Mouse (Mus musculus) left cerebral cortex, adult 2 months (tissue): ENCODE data around the gene Pitpnm2. TPM values are rescaled to one million over a fixed set of nuclear protein-coding genes. Genes with fewer than 3 reads are reported as not detected.

Experiments used
- DNase-seq, 2 experiments: peaks; one replicate each; pipeline ENCODE4 v3.0.0; 2021 to 2022; ENCODE audit warnings: low spot score in 2 of 2, mixed read lengths in 1 of 2; ENCODE audit errors: extremely low spot score in 1 of 2
- H3K27ac ChIP-seq: fragments of 200-600 bp; 2 replicates; pipeline ENCODE4 v1.8.1; 2022
- H3K4me3 ChIP-seq: fragments of 200-600 bp; 2 replicates; pipeline ENCODE4 v1.8.1; 2022
- CTCF ChIP-seq: fragments of 200-600 bp; IDR thresholded peaks from 2 replicates; pipeline ENCODE4 v1.8.1; 2022; ENCODE audit warnings: antibody characterized with exemption, mild to moderate bottlenecking, moderate library complexity
- intact Hi-C: fragments of 180-260 bp; cut with DNase I; formaldehyde crosslinking; loops from one replicate; pipeline ENCODE4 v1.15.1; 2025
- total RNA-seq, 2 experiments: library from RNA; stranded (reverse); gene quantifications; 2 replicates each; pipeline ENCODE4 v1.2.3; 2021

Gene Pitpnm2
- total RNA-seq, 2 experiments from 2014 or later: 317 to 336 TPM

DNA sequence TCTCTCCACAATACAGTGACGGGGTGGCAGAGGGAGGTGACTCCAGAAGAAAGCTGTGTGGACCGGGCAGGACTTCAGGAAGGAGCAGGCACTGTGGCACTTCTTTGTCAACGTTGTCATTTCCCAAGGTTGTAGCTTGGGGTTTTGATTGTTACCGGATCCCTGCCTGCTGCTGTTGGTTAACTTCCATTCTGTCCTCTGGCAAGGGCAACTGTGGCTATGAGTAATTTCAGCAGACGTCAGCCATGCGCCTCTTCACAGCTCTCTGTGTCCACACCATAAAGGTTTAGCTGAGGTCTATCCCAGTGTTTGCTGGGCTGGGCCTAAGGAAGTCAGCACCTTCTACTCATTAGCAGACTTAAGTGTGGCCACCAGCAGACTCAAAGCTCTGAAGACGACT lies 4.7 kb downstream of the Pitpnm2 start:
- intact Hi-C loops: no loop called here
- Histone ChIP-seq H3K27ac (no peak overlapping the region), H3K4me3 (no peak overlapping the region)
- TF ChIP-seq CTCF: no peak
- DNase-seq: no peak

DNA sequence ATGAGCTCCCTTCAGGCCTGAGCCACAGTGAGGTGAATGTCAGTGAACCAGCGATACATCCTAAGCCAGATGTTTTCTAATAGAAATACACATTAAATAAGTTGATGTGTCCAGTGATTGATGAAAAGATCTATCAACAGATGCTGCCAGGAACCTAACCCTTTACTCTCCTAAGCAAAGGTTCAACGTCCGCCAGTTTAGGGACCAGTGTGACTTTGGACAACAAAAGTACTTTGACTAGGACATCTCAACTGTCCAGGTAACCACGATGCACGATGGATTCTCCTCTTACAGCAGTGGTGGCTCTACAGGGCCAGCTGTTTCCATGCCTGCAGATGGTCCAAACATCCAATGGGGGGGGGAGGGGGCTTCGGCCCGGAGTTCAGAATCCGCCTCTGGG lies 5.1 kb downstream of the Pitpnm2 start:
- no peak for DNase-seq
- TF ChIP-seq CTCF: no peak
- intact Hi-C loops: no loop called here
- Histone ChIP-seq H3K4me3 (no peak overlapping the region), H3K27ac (no peak overlapping the region)

DNA sequence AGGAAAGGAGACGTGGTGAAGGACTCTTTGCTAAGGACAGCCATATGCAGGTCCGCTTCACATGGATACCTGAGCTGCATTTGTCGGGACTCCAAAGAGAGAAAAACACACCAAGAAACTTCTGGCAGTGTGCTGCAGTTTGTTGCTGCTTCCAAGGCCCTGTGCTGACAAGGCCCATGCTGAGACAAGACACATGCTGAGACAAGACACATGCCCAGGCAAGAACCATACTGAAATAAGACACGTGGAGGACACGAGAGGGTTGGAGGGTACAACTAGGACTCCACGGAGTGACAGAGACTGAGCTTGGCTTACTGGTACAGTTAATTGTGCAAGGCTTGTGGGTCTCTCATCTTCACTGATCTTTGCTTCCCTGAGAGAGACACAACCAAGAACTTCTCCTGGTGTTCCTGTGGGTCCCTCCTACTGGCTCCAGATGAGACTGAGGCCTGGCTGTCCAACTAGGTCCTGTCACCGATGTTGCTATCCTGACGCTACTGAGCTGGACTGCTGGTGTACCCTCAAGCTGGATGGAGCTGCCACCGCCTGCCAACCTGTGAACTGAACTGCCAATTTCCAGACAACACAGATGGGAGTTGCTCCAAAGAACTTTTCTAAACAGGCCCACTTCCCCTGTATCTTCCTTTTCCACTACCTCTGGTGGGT lies 6.2 kb downstream of the Pitpnm2 start:
- Histone ChIP-seq H3K4me3 (no peak overlapping the region), H3K27ac (no peak overlapping the region)
- intact Hi-C loops: no loop called here
- DNase-seq: no peak
- TF ChIP-seq CTCF: no peak

DNA sequence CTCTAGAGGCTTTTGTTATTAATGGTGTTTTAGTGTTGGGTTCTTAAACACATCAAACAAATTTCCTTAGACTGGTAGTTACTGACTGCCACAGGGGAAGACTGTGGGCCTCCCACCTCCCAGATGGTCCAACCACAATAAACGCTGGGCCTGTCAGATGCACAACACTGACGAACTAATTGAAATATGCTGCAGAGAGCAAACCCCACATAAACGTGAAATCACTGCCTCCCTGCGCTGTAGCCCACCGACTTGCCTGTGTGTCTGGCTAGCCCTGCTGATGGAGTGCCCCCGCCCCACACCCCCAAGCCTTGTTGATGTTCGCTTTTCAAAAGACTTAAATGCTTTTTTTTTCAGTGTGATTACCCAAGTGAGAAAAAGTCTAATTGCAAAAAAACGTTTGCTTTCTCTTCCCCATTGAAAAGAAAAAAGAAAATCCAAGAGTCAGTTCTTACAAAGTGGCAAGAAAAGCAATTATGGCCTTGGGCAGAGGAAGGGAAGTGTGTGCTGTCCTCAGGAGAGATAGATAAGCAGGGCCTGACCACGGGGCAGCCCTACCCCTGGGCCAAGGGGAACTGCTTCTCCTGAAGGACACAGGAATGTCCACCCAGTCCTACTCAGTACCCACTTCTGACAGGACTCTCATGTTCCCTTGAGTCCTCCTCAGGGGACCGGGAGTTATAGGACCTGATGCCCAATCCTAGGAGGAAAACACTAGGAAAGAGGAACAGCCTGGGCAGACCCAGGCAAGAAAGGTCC lies 7.7 kb downstream of the Pitpnm2 start:
- DNase-seq: no peak
- peak overlapping the region; percentile 71 for H3K27ac ChIP-seq
- intact Hi-C loops: no loop called here

DNA sequence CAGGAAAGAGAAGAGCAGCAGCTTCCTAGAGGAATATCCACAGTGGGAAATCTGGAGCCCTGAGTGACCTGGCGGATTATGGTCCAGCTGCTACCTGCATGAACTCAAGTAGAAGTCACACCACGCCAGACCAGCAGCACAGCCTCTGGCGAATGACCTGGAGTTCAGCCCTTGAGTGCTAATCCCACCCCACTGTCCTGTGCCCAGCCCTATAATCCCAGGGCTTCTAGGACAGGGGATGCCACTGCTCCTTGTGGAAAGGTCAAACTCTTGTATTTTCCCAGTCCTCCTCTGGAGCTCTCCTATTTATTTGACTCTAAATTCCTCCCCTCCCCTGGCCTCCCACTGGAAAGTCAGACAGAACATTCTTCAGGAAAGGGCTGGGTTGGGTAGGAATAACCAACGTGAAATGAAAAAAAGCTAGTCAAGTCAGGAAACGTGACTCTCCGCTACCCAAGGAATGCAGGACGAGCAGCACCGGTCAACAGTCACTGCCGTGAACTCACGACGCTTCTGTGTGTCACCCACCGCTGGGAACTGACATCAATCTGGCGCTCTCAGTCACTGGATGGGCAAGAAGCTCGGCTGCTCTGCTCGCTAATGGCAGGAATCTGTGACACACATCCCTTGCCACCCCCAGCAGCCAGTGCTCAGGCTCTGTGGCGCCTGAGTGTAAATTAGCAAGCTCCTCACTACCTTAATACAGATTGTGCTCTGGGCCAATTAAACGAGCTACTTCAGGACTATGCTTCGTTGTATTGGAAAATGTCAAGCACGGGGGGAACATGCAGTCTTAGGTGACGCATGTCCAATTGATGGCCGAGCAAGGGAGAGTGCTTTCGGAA lies 8.5 kb downstream of the Pitpnm2 start:
- Histone ChIP-seq H3K4me3 (no peak overlapping the region), H3K27ac (peak overlapping the region; percentile 71)
- TF ChIP-seq CTCF: no peak
- intact Hi-C loops: no loop called here
- no peak for DNase-seq

More for the DNA sequence above, 7.7 kb downstream of the Pitpnm2 start:
- H3K4me3 ChIP-seq: no peak overlapping the region
- no peak for TF ChIP-seq CTCF

DNA sequence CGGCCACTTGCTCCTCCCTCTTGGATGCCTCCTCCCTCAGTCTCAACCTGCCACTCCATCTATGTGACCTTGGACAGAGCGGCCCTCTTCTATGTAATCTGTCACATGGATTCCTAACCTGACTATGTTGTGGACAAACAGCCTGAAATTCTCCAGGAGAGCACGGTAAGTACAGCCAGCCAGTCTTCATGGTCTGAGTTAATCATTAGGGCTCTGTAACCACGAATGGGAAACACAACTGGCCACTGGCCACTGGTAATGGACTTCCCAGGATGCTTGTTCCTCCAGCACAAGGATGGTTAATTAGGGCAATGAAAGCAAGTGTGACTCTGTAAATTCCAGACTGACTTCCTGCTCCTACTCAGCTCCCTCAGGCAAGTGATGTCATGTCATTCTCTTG lies 13.4 kb downstream of the Pitpnm2 start:
- no peak for TF ChIP-seq CTCF
- intact Hi-C loops: no loop called here
- no peak for DNase-seq
- Histone ChIP-seq H3K27ac (no peak overlapping the region), H3K4me3 (no peak overlapping the region)

DNA sequence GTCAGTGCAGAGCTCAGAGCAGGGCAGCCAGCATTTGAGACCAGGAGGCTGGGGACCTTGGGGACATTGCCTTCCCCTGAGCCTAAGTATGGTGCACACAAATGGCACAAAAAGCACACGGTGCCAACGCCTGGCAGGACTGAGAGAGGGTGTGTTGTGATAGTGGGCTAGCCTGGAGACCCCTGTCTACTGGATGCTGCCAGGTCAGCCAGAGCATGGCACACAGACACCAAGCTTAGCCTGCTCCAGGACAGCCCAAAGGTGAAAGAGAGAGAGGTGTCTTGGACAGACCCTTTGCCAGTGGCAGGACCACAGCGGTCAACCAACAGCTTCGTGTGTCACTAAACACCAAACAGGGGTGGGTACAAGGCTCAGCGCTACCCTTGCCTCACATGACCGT lies 14.8 kb downstream of the Pitpnm2 start:
- Histone ChIP-seq H3K27ac (peak overlapping the region; percentile 82), H3K4me3 (no peak overlapping the region)
- TF ChIP-seq CTCF: no peak

DNA sequence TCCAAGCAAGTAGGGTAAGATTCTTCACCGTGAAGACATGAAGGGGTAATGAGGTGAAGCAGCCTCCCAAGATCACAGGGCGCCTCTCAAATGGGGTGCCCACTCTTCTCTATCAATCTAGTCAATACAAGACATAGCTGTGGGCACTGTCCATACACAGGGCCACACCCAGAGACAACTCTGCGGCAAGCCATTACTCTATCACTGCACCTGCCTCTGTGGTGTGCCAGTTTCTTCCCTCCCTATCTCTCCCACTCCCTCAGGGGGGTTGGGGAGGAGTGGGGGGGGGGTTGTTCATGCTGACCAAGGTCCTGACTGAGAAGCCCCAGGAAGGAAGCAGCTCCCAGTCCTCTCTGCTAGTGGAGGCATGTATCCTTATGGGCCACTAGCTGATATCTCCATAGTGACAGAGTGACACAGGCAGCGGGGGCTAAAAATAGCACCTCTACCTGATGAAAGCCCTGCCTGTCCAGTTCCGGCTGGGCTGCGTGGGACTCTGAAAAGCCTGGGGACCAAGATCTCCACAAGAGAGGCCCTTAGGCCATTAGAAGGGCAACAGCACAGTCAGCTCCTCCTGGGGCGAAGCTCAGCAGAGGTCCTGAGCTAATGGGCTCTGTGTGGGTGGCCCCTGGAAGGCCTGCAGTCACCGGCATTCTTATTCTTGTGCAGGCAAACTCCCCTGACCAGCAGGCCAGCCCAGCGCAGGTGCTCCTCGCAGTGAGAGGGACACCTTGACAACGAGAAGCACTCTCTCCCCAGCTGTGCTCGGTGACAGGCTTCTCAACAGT lies 15.5 kb downstream of the Pitpnm2 start:
- no peak overlapping the region for H3K4me3 ChIP-seq
- intact Hi-C loops: no loop called here
- no peak for TF ChIP-seq CTCF
- DNase-seq: no peak
- peak overlapping the region; percentile 82 for H3K27ac ChIP-seq

More for the DNA sequence above, 14.8 kb downstream of the Pitpnm2 start:
- DNase-seq: no peak
- intact Hi-C loops: no loop called here

DNA sequence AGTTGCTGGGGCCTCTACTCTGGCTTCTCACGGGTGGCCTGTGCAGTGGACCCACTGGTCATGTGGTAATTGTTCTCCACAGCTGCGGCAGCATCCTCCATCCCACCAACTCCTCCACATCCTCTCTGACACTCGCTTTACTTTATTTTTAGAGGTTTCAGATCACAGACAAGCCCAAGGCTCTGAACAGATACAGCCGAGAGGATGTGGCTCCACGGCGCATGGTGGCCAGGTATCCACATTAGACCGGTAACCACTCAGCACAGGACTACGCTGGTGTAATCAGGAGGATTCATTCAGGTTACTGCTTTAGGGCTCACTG lies 16.5 kb downstream of the Pitpnm2 start:
- TF ChIP-seq CTCF: no peak
- peak overlapping the region; percentile 82 for H3K27ac ChIP-seq
- no peak for DNase-seq
- intact Hi-C loops: no loop called here
- H3K4me3 ChIP-seq: no peak overlapping the region

DNA sequence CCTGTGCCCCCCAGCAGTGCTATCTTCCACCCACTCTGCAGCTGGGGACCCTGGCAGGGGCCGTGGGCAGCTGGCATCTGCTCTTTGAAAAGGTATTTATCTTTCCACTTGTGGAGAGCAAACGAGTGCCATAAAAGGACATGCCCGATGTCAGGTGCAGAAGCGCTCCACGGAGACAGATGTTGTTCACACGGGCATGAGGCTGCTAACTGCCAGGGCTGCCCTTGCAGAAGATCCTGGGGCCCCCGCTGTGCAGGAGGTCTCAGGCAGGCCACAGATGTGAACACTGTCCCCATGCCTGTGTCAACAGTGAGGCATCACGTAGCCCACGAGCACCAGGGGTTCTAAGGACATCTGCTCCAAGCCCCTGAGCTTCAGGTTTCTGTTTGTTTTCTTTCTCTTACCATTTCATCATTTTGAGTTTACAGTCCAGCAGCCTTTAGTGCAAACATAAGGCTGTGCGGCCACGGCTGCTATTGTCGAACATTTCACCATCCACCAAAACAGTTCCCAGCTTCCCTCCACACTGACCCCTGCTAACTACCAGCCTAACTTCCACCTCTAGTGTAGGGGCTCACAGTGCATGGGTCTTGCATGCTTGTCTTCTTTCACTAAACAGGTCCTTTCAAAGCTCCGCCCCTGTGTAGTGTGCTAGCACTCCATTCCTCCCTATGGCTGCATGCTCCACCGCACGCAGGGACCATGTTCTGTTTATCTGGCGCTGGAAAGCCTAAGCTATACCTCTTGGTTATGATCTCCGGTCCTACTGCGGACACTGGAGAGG lies 17.0 kb downstream of the Pitpnm2 start:
- Histone ChIP-seq H3K4me3 (no peak overlapping the region), H3K27ac (peak overlapping the region; percentile 82)
- no peak for DNase-seq
- no peak for TF ChIP-seq CTCF
- intact Hi-C loops: no loop called here

DNA sequence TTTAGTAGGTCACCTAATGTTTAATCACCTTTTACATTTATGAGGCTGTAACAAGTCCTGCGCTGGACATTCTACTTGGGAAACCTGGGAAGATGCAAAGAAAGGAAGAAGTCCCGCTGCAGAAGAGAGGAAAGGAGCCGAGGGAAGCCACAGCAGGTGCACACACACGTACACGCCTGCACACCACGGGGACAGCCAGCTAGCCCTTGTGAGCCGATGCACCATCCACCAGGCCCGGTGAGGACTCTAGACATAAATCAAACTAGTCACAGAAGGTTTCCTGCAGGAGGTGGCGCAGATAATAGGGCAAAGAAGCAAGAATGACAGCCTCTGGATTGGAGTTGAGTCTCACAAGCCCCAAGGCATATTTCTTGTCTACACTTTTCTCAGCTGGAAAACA lies 19.1 kb downstream of the Pitpnm2 start:
- H3K4me3 ChIP-seq: no peak overlapping the region
- TF ChIP-seq CTCF: no peak
- intact Hi-C loops: no loop called here

More for the DNA sequence above, 19.1 kb downstream of the Pitpnm2 start:
- no peak for DNase-seq
- no peak overlapping the region for H3K27ac ChIP-seq
